Mouse (Mus musculus) left cerebral cortex, adult 11 months (tissue): ENCODE data around the gene Rap1gds1.

Experiments used
- DNase-seq: peaks from one replicate; pipeline ENCODE4 v3.0.0; 2022; ENCODE audit warnings: low spot score

Rap1gds1 gene

GRCm38 (mm10) chr3:138880999-138881724 is 193.8 kb downstream of the Rap1gds1 start:
- DNase-seq, result no peak

- no peak for DNase-seq
Measured at GRCm38 (mm10) chr3:138877741-138878140, 197.3 kb downstream of the Rap1gds1 start.

- DNase-seq, result no peak
Measured at GRCm38 (mm10) chr3:138876931-138877361, 198.1 kb downstream of the Rap1gds1 start.

GRCm38 (mm10) chr3:138876418-138876817 is 198.6 kb downstream of the Rap1gds1 start:
- DNase-seq, result no peak

GRCm38 (mm10) chr3:138875936-138876335 is 199.1 kb downstream of the Rap1gds1 start:
- DNase-seq, result no peak
